ENCODE assay signal across 19 mouse cellular contexts in the genomic region with DNA sequence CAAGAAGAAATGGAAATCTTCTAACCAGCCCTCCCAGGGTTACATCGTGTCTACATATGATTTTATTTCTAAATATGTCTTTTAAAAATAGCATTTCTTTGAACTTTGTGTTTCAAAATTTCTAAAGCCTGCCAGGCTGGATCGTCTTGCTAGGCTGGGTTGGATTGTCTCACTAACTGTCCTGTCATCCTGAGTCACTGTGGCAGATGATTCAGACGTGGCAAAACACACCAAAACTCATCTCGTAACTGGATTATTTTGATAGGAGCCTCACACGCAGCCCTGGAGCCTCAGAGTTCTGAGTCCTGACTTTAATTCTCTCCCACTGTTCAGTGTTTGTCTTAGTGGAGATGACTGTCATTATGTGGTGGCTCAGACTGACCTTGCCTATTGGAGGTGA. TPM values are rescaled to one million over a fixed set of nuclear protein-coding genes. Genes with fewer than 3 reads are reported as not detected.
A peak's percentile ranks its signal among the peaks of the same experiment; 100 is the strongest.
DNase-seq lines count a peak whose midpoint lies in the region; TF ChIP-seq lines count a peak whose summit lies in the region.
"Had no signal": no experiment of that assay in that cellular context is flagged by ENCODE, and none has a peak within 500 bp of the region (broad histone marks: within the 10 kb centered on the region; RNA-seq: fewer than 3 reads in every experiment).

No protein-coding gene starts in this region.

- no peak for TF ChIP-seq CTCF in embryonic fibroblast, embryonic 13.5 days (IDR thresholded peaks at IDR 0.05; ENCODE audit: borderline replicate concordance, insufficient read depth, low read length)

- H3K4me1 ChIP-seq in embryonic fibroblast, embryonic 13.5 days (ENCODE audit: control insufficient read depth, insufficient read depth, low read length) = no peaks in the 10 kb centered on the region; the same call in 1 of the 2 replicates
- H3K4me1 ChIP-seq: forebrain, embryonic 13.5 days had no signal

- H3K4me3 ChIP-seq in embryonic fibroblast, embryonic 13.5 days (ENCODE audit: insufficient read depth, low read length) = no peak overlapping the region
- H3K4me3 ChIP-seq: embryonic facial prominence, embryonic 13.5 days; forebrain, embryonic 13.5 days had no signal

- H3K27ac ChIP-seq in embryonic fibroblast, embryonic 13.5 days (ENCODE audit: insufficient read depth, low read length) = peak overlapping the region; percentile 46; the same call in 1 of the 2 replicates
- H3K27ac ChIP-seq: embryonic facial prominence, embryonic 13.5 days; forebrain, embryonic 13.5 days had no signal

- DNase-seq in adrenal gland, postnatal 25 days = peak; percentile 21
- no peak for DNase-seq in adrenal gland, postnatal 4 days (ENCODE audit: low spot score in 2 of 2)
- DNase-seq in right cerebral cortex, adult 2 months (ENCODE audit: low spot score in 2 of 2) = peak; percentile 32 to 45
- no peak for DNase-seq in right cerebral cortex, postnatal 10 days (ENCODE audit: low spot score in 2 of 2)
- DNase-seq in telencephalon, adult 2 months (ENCODE audit: low read depth, low spot score) = peak; percentile 15
- no peak for DNase-seq in urinary bladder, adult 2 months (ENCODE audit: low spot score)
- no peak for DNase-seq in thymus, postnatal 10 days (ENCODE audit: low spot score in 2 of 2)
- DNase-seq: cerebellum, postnatal 36 days; gastrocnemius, postnatal 25 days; heart, postnatal 4 days; kidney, adult 9 months; lung, embryonic 14.5 days; right cerebral cortex, postnatal 25 days; thymus, postnatal 4 days had no signal

- no peak for TF ChIP-seq POLR2A in embryonic fibroblast, embryonic 13.5 days (IDR thresholded peaks at IDR 0.05; ENCODE audit: low read depth, low read length)

RNA-seq across cellular contexts. Expression of gene Ckap2l, which starts 33.9 kb away (rescaled TPM):
- total RNA-seq in adrenal gland, postnatal 25 days (2021) = 5.1 and 6.0 TPM in 2 replicates
- 10 to 100 TPM; 16.8 to 18.1 TPM for total RNA-seq in adrenal gland, postnatal 4 days (2021)
- 27.5 and 46.8 TPM in 2 replicates for polyA plus RNA-seq in embryonic fibroblast, embryonic 13.5 days (2011; ENCODE audit: insufficient read length, low read depth, missing spikeins)
- 0.52 and 1.4 TPM in 2 replicates for polyA plus RNA-seq in urinary bladder, adult 2 months (2012; rRNA removed)

RNA-seq across cellular contexts. Expression of gene Il1a, which starts 46.7 kb away (rescaled TPM):
- not detected in 2 replicates for total RNA-seq in adrenal gland, postnatal 25 days (2021)
- under 1 TPM; 0.34 to 0.40 TPM for total RNA-seq in adrenal gland, postnatal 4 days (2021)
- not detected in 2 replicates for polyA plus RNA-seq in embryonic fibroblast, embryonic 13.5 days (2011; ENCODE audit: insufficient read length, low read depth, missing spikeins)
- not detected in 2 replicates for polyA plus RNA-seq in urinary bladder, adult 2 months (2012; rRNA removed)
- total RNA-seq: gastrocnemius, postnatal 25 days; megakaryocyte-erythroid progenitor cell, adult 5-6 weeks; MEL had no signal
- polyA plus RNA-seq: embryonic facial prominence, embryonic 13.5 days; lung, embryonic 14.5 days had no signal

Comparison
In these comparisons a context has a peak if more than half of its experiments do, and no peak if none do; other contexts are left out.
1. DNase-seq: peak in adrenal gland, postnatal 25 days (single experiment), right cerebral cortex, adult 2 months (2 of 2) and telencephalon, adult 2 months (single experiment); none in adrenal gland, postnatal 4 days (0 of 2), right cerebral cortex, postnatal 10 days (0 of 2), urinary bladder, adult 2 months (single experiment) and thymus, postnatal 10 days (0 of 2).